Mouse (Mus musculus) G1E (cell line): Measurements from ENCODE around the gene Llgl1. TPM values are rescaled to one million over a fixed set of nuclear protein-coding genes. Genes with fewer than 3 reads are reported as not detected.

Experiments used
- ATAC-seq: 2 replicates; pipeline ENCODE4 v1.8.0; 2016; ENCODE audit warnings: mild to moderate bottlenecking; ENCODE audit not compliant: insufficient number of reproducible peaks, poor library complexity, low FRiP score, severe bottlenecking; ENCODE audit errors: extremely low read depth
- DNase-seq: peaks from one replicate; pipeline ENCODE4 v3.0.0; 2012; ENCODE audit warnings: low spot score
- H3K27me3 ChIP-seq: 2 replicates; pipeline ENCODE4 v1.6.1; 2012; ENCODE audit warnings: mild to moderate bottlenecking, low read length, inconsistent platforms; ENCODE audit not compliant: insufficient read depth
- H3K36me3 ChIP-seq: replicated peaks from 2 replicates; pipeline ENCODE3; 2012; ENCODE audit warnings: mild to moderate bottlenecking, inconsistent platforms
- H3K4me1 ChIP-seq: 2 replicates; pipeline ENCODE4 v1.6.1; 2012; ENCODE audit warnings: low read depth, low read length, inconsistent platforms, mixed read lengths; ENCODE audit not compliant: insufficient read depth
- H3K4me3 ChIP-seq: 2 replicates; pipeline ENCODE4 v1.5.1; 2012; ENCODE audit warnings: low read depth, mild to moderate bottlenecking, inconsistent platforms, low read length, moderate library complexity, mixed read lengths
- H3K9me3 ChIP-seq: replicated peaks from 2 replicates; pipeline ENCODE4 v1.6.1; 2012; ENCODE audit warnings: inconsistent platforms
- CTCF ChIP-seq: IDR thresholded peaks from 2 replicates; pipeline ENCODE4 v1.5.1; 2012; ENCODE audit warnings: low read depth, low read length, inconsistent platforms, mixed read lengths
- GATA1 ChIP-seq: IDR thresholded peaks from 2 replicates; pipeline ENCODE4 v1.6.1; 2012; ENCODE audit warnings: borderline replicate concordance, low read length, inconsistent platforms, mixed read lengths
- GATA2 ChIP-seq: IDR thresholded peaks from 2 replicates; pipeline ENCODE4 v1.6.1; 2012; ENCODE audit warnings: low read depth, low read length, inconsistent platforms, borderline replicate concordance
- POLR2AphosphoS5 ChIP-seq: IDR thresholded peaks from 2 replicates; pipeline ENCODE4 v1.6.1; 2012; ENCODE audit warnings: low read depth, low read length, inconsistent platforms; ENCODE audit not compliant: insufficient replicate concordance
- TAL1 ChIP-seq: conservative IDR thresholded peaks from 2 replicates; pipeline ENCODE4 v1.6.1; 2012; ENCODE audit warnings: low read depth, low read length, inconsistent platforms, mixed read lengths
- polyA plus RNA-seq: library from polyadenylated mRNA; stranded (reverse); fragments of >175 nt; gene quantifications from 2 replicates; pipeline ENCODE4 v1.2.3, GENCODE M21; 2012
- total RNA-seq, 2 experiments: library from RNA; stranded (forward) in 1 of 2; stranded (reverse) in 1 of 2; fragments of 200-1000 nt in 1 of 2; fragments of >200 nt in 1 of 2; fragmentation: Nextera tagmentation in 1 of 2; gene quantifications; 2 replicates each; pipeline ENCODE4 v1.2.3; 2014 to 2017

Gene Llgl1
- total and polyA plus RNA-seq, 3 experiments, result 5.2 to 26.9 (median 14.6) TPM

DNA sequence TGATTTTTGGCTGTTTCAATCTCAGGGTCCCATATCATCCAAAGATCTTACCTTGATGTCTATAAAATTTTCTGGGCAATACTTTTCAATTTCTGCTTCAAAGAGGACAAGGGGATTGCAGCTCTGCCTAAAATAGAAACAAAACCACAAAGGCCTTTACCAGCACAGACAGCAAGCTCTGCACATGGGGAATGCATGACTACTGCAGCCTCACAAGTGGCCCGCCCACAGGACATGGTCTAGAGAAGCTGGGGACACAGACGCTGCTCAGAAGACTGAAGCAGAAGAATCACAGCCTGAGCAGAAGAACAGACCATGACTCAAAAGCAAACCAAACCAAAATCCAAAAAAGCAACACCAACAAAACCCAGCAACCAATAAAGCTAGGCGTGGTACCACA, 62.2 kb downstream of the Llgl1 start:
- Histone ChIP-seq H3K9me3 (peaks cover 3% of the 10 kb centered on the region; the same call in 1 of the 2 replicates), H3K4me3 (no peak overlapping the region), H3K4me1 (peaks cover 2% of the 10 kb centered on the region; the same call in 1 of the 2 replicates), H3K27me3 (no peaks in the 10 kb centered on the region), H3K36me3 (peaks cover 83% of the 10 kb centered on the region)
- DNase-seq, result no peak
- no peak for ATAC-seq
- no peak for TF ChIP-seq TAL1
- no peak for TF ChIP-seq CTCF
- TF ChIP-seq GATA1, result no peak
- no peak for TF ChIP-seq GATA2
- no peak for TF ChIP-seq POLR2AphosphoS5

Other genes with a start within 250 kb of the Llgl1 start
- 52.1 and 55.7 TPM in 2 replicates for gene Drg2, start 245.1 kb upstream of the Llgl1 start, total RNA-seq (2014; fragmentation: Nextera tagmentation)
- gene Drg2, start 245.1 kb upstream of the Llgl1 start, total RNA-seq (2017), result 42.0 and 57.6 TPM in 2 replicates
- gene Drg2, start 245.1 kb upstream of the Llgl1 start, polyA plus RNA-seq, result 56.3 and 62.0 TPM in 2 replicates
- 0.08 and 0.10 TPM in 2 replicates for gene Myo15, start 230.4 kb upstream of the Llgl1 start, total RNA-seq (2014; fragmentation: Nextera tagmentation)
- 0.05 and 0.17 TPM in 2 replicates for gene Myo15, start 230.4 kb upstream of the Llgl1 start, total RNA-seq (2017)
- 0.03 TPM in 1 of 2 replicates, not detected in the other for gene Myo15, start 230.4 kb upstream of the Llgl1 start, polyA plus RNA-seq
- 97.2 and 109 TPM in 2 replicates for gene Alkbh5, start 163.3 kb upstream of the Llgl1 start, total RNA-seq (2014; fragmentation: Nextera tagmentation)
- 43.5 and 46.5 TPM in 2 replicates for gene Alkbh5, start 163.3 kb upstream of the Llgl1 start, total RNA-seq (2017)
- gene Alkbh5, start 163.3 kb upstream of the Llgl1 start, polyA plus RNA-seq, result 33.8 and 39.3 TPM in 2 replicates
- gene Flii, start 27.5 kb downstream of the Llgl1 start, total RNA-seq (2014; fragmentation: Nextera tagmentation), result 50.5 and 55.1 TPM in 2 replicates
- gene Flii, start 27.5 kb downstream of the Llgl1 start, total RNA-seq (2017), result 139 and 141 TPM in 2 replicates
- gene Flii, start 27.5 kb downstream of the Llgl1 start, polyA plus RNA-seq, result 71.9 and 162 TPM in 2 replicates
- 2.7 and 3.4 TPM in 2 replicates for gene Mief2, start 28.7 kb downstream of the Llgl1 start, total RNA-seq (2014; fragmentation: Nextera tagmentation)
- 5.8 and 7.8 TPM in 2 replicates for gene Mief2, start 28.7 kb downstream of the Llgl1 start, total RNA-seq (2017)
- 16.0 and 22.1 TPM in 2 replicates for gene Mief2, start 28.7 kb downstream of the Llgl1 start, polyA plus RNA-seq
- 20.3 and 24.0 TPM in 2 replicates for gene Top3a, start 77.6 kb downstream of the Llgl1 start, total RNA-seq (2014; fragmentation: Nextera tagmentation)
- 20.3 and 24.0 TPM in 2 replicates for gene Top3a, start 77.6 kb downstream of the Llgl1 start, total RNA-seq (2017)
- gene Top3a, start 77.6 kb downstream of the Llgl1 start, polyA plus RNA-seq, result 8.4 and 11.1 TPM in 2 replicates
- gene Smcr8, start 77.8 kb downstream of the Llgl1 start, total RNA-seq (2014; fragmentation: Nextera tagmentation), result 54.9 and 56.1 TPM in 2 replicates
- gene Smcr8, start 77.8 kb downstream of the Llgl1 start, total RNA-seq (2017), result 42.1 and 44.7 TPM in 2 replicates
- 1.8 and 2.4 TPM in 2 replicates for gene Smcr8, start 77.8 kb downstream of the Llgl1 start, polyA plus RNA-seq
- 22.2 and 24.7 TPM in 2 replicates for gene Shmt1, start 112.0 kb downstream of the Llgl1 start, total RNA-seq (2014; fragmentation: Nextera tagmentation)
- 107 and 120 TPM in 2 replicates for gene Shmt1, start 112.0 kb downstream of the Llgl1 start, total RNA-seq (2017)
- 6.7 and 11.1 TPM in 2 replicates for gene Shmt1, start 112.0 kb downstream of the Llgl1 start, polyA plus RNA-seq
- 15.2 and 15.7 TPM in 2 replicates for gene Dhrs7b, start 130.9 kb downstream of the Llgl1 start, total RNA-seq (2014; fragmentation: Nextera tagmentation)
- 21.9 and 23.9 TPM in 2 replicates for gene Dhrs7b, start 130.9 kb downstream of the Llgl1 start, total RNA-seq (2017)
- gene Dhrs7b, start 130.9 kb downstream of the Llgl1 start, polyA plus RNA-seq, result 2.6 and 3.2 TPM in 2 replicates
- gene Tmem11, start 179.5 kb downstream of the Llgl1 start, total RNA-seq (2014; fragmentation: Nextera tagmentation), result 32.5 and 38.0 TPM in 2 replicates
- gene Tmem11, start 179.5 kb downstream of the Llgl1 start, total RNA-seq (2017), result 56.3 and 60.2 TPM in 2 replicates
- gene Tmem11, start 179.5 kb downstream of the Llgl1 start, polyA plus RNA-seq, result 29.6 and 29.8 TPM in 2 replicates
- 10.5 and 10.9 TPM in 2 replicates for gene Natd1, start 215.0 kb downstream of the Llgl1 start, total RNA-seq (2014; fragmentation: Nextera tagmentation)
- gene Natd1, start 215.0 kb downstream of the Llgl1 start, total RNA-seq (2017), result 6.4 and 7.7 TPM in 2 replicates
- gene Natd1, start 215.0 kb downstream of the Llgl1 start, polyA plus RNA-seq, result 5.4 and 5.9 TPM in 2 replicates
- gene Map2k3, start 232.3 kb downstream of the Llgl1 start, total RNA-seq (2014; fragmentation: Nextera tagmentation), result 24.6 and 32.1 TPM in 2 replicates
- gene Map2k3, start 232.3 kb downstream of the Llgl1 start, total RNA-seq (2017), result 22.1 and 30.6 TPM in 2 replicates
- 189 and 219 TPM in 2 replicates for gene Map2k3, start 232.3 kb downstream of the Llgl1 start, polyA plus RNA-seq